In the genomic region with DNA sequence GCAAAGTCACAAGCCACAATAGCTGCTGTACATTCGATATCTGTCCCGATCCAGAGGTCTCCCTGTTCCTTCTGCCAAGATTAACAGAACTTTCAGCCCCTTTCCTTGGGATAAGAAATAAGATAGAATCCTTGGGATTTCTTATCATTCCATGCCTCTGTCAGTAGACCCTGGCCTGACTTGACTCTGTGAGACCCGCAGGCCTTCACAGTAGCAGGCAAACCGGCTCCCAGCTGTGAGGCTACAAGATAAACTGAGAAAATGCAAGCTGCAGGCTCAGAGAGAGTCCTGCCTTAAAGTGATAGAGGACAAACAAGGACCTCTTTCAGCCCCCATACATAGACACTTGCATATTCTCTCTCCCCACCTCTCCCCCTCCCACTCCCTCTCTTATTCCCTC, we compare ENCODE assay signal across 26 mouse cellular contexts. TPM values are rescaled to one million over a fixed set of nuclear protein-coding genes. Genes with fewer than 3 reads are reported as not detected.
"Had no signal": no experiment of that assay in that cellular context is flagged by ENCODE, and none has a peak within 500 bp of the region (broad histone marks: within the 10 kb centered on the region; RNA-seq: fewer than 3 reads in every experiment).

No protein-coding gene starts in this region.

- H3K4me2 ChIP-seq: liver, embryonic 13.5 days; liver, embryonic 15.5 days; lung, embryonic 14.5 days; midbrain, embryonic 12.5 days; neural tube, embryonic 13.5 days; neural tube, embryonic 15.5 days; stomach, embryonic 15.5 days had no signal

- H3K9me3 ChIP-seq: liver, embryonic 13.5 days; liver, embryonic 15.5 days; midbrain, embryonic 10.5 days; neural tube, embryonic 13.5 days; neural tube, embryonic 15.5 days; stomach, embryonic 15.5 days had no signal

- H3K4me1 ChIP-seq: liver, embryonic 13.5 days; liver, embryonic 15.5 days; midbrain, embryonic 10.5 days; midbrain, embryonic 12.5 days; neural tube, embryonic 13.5 days; neural tube, embryonic 15.5 days; stomach, embryonic 15.5 days had no signal

- H3K27ac ChIP-seq: liver, embryonic 13.5 days; liver, embryonic 15.5 days; midbrain, embryonic 10.5 days; midbrain, embryonic 12.5 days; neural tube, embryonic 13.5 days; neural tube, embryonic 15.5 days; stomach, embryonic 15.5 days; stomach, postnatal 0 days had no signal

- H3K27me3 ChIP-seq: liver, embryonic 13.5 days; liver, embryonic 15.5 days; midbrain, embryonic 12.5 days; neural tube, embryonic 13.5 days; neural tube, embryonic 15.5 days; stomach, embryonic 15.5 days had no signal

- DNase-seq: liver, embryonic 13.5 days; liver, postnatal 0 days; lung, embryonic 14.5 days; lung, postnatal 10 days; lung, postnatal 4 days; midbrain, embryonic 14.5 days; retina, postnatal 1 day; right cerebral cortex, adult 18-20 months; right cerebral cortex, postnatal 25 days; right cerebral cortex, postnatal 4 days; thymus, adult 2 months; thymus, postnatal 25 days; thymus, postnatal 4 days had no signal

- H3K4me3 ChIP-seq: liver, embryonic 13.5 days; liver, embryonic 15.5 days; midbrain, embryonic 10.5 days; midbrain, embryonic 12.5 days; myocyte; neural tube, embryonic 13.5 days; neural tube, embryonic 15.5 days; stomach, embryonic 15.5 days had no signal

- ATAC-seq: liver, postnatal 0 days; midbrain, embryonic 16.5 days had no signal

- H3K9ac ChIP-seq: liver, embryonic 13.5 days; liver, embryonic 15.5 days; liver, postnatal 0 days; lung, embryonic 14.5 days; midbrain, embryonic 12.5 days; neural tube, embryonic 13.5 days; neural tube, embryonic 15.5 days; stomach, embryonic 15.5 days had no signal

- H3K36me3 ChIP-seq: liver, embryonic 13.5 days; liver, embryonic 15.5 days; midbrain, embryonic 10.5 days; midbrain, embryonic 12.5 days; neural tube, embryonic 13.5 days; neural tube, embryonic 15.5 days; stomach, embryonic 15.5 days had no signal

RNA-seq across cellular contexts. Expression of a gene that starts 24.9 kb away (rescaled TPM):
- total RNA-seq: megakaryocyte, adult 5-6 weeks; megakaryocyte-erythroid progenitor cell, adult 5-6 weeks had no signal
- polyA plus RNA-seq: liver, embryonic 13.5 days; lung, embryonic 14.5 days; midbrain, embryonic 10.5 days; midbrain, embryonic 12.5 days; neural tube, embryonic 11.5 days; spleen, adult 2 months had no signal

RNA-seq across cellular contexts. Expression of a gene that starts 54.7 kb away (rescaled TPM):
- polyA plus RNA-seq: midbrain, embryonic 12.5 days; midbrain, embryonic 14.5 days; midbrain, embryonic 16.5 days; myocyte; neural tube, embryonic 11.5 days had no signal
